Mouse (Mus musculus): ENCODE measurements around the gene Cpsf4l.

DNA sequence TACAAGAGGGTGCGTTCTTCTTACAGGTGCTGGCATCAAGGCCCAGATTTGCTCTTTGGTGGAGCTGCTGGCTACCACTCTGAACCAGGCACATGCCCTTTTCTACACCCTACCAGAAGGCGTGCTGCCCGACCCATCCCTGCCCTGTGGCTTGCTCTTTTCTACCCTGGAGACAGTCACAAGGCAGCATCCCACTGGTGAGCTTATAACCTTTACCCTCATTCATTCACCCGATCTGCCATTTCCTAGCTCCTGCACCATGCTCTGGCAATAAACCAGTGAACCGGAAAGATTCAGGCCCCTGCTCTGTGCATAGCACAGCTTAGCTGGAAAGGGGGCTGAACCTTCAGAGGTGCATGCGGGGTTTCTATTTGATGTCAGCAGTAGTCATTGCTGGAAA, 57.3 kb downstream of the Cpsf4l start:
- TF ChIP-seq GATA1 (IDR thresholded peaks at IDR 0.05; ENCODE audit: low read length), result no peak
- TF ChIP-seq TAL1 (IDR thresholded peaks at IDR 0.05; ENCODE audit: low read length), result no peak

Measured in erythroblast, embryonic 14.5 days (primary cell).